Mouse (Mus musculus) liver, postnatal 0 days (tissue): ENCODE data around the gene Psen2. TPM values are rescaled to one million over a fixed set of nuclear protein-coding genes. Genes with fewer than 3 reads are reported as not detected.
A peak's percentile ranks its signal among the peaks of the same experiment; 100 is the strongest.

ENCODE experiments used
- ATAC-seq: fragments of 200-750 bp; cut with Nextera tagmentation; 2 replicates; pipeline ENCODE4 v1.8.0; 2017; ENCODE audit warnings: mild to moderate bottlenecking, moderate library complexity
- DNase-seq: peaks from one replicate; pipeline ENCODE4 v3.0.0-alpha.2; 2016
- H3K27ac ChIP-seq: fragments of 300-500 bp; sonication (generic); 2 replicates; pipeline ENCODE4 v1.5.1; 2014; ENCODE audit warnings: antibody characterized with exemption, moderate library complexity, mild to moderate bottlenecking, low read depth
- H3K27me3 ChIP-seq: fragments of 300-500 bp; sonication (generic); 2 replicates; pipeline ENCODE4 v1.6.1; 2014; ENCODE audit warnings: low read length, control low read depth, mixed read lengths; ENCODE audit not compliant: insufficient read depth
- H3K36me3 ChIP-seq: fragments of 300-500 bp; sonication (generic); replicated peaks from 2 replicates; pipeline ENCODE4 v1.6.1; 2014; ENCODE audit warnings: mild to moderate bottlenecking, control low read depth, low read length, moderate library complexity, mixed read lengths; ENCODE audit not compliant: insufficient read depth
- H3K4me1 ChIP-seq: fragments of 300-500 bp; sonication (generic); 2 replicates; pipeline ENCODE4 v1.6.1; 2014; ENCODE audit warnings: antibody characterized with exemption, mild to moderate bottlenecking, control low read depth; ENCODE audit not compliant: insufficient read depth
- H3K4me2 ChIP-seq: fragments of 300-500 bp; sonication (generic); 2 replicates; pipeline ENCODE4 v1.6.1; 2014; ENCODE audit warnings: low read depth, mild to moderate bottlenecking, low read length, moderate library complexity, mixed read lengths
- H3K4me3 ChIP-seq: fragments of 300-500 bp; sonication (generic); 2 replicates; pipeline ENCODE4 v1.5.1; 2014; ENCODE audit warnings: low read depth, low read length
- H3K9ac ChIP-seq: fragments of 300-500 bp; sonication (generic); replicated peaks from 2 replicates; pipeline ENCODE4 v1.6.1; 2014; ENCODE audit warnings: mild to moderate bottlenecking, moderate library complexity
- H3K9me3 ChIP-seq: fragments of 300-500 bp; sonication (generic); 2 replicates; pipeline ENCODE4 v1.6.1; 2016; ENCODE audit warnings: mild to moderate bottlenecking, control low read depth, low read length, mixed read lengths
- CTCF ChIP-seq: sonication (generic); IDR thresholded peaks from 2 replicates; pipeline ENCODE4 v1.5.1; 2016; ENCODE audit warnings: antibody characterized with exemption, low read depth
- EP300 ChIP-seq: IDR thresholded peaks from 2 replicates; pipeline ENCODE4 v1.6.1; 2016; ENCODE audit warnings: antibody characterized with exemption, low read depth, mild to moderate bottlenecking
- WGBS: fragments of 180-500 bp; shearing (Covaris S2); extraction: QIAGEN DNeasy Blood & Tissue Kit; methylation state at CpG from one replicate; pipeline ENCODE4 v1.1.7; 2014; ENCODE audit not compliant: insufficient replicate concordance; 5-methylcytosine and 5-hydroxymethylcytosine counted together
- polyA plus RNA-seq: library from polyadenylated mRNA; unstranded; fragments of >200 nt; fragmentation: Nextera tagmentation; extraction: Ambion mirVana; gene quantifications from 2 replicates; pipeline ENCODE4 v1.2.1, GENCODE M21; 2015

Gene Psen2
- polyA plus RNA-seq, 1 experiment from 2014 or later = 25.6 TPM

DNA sequence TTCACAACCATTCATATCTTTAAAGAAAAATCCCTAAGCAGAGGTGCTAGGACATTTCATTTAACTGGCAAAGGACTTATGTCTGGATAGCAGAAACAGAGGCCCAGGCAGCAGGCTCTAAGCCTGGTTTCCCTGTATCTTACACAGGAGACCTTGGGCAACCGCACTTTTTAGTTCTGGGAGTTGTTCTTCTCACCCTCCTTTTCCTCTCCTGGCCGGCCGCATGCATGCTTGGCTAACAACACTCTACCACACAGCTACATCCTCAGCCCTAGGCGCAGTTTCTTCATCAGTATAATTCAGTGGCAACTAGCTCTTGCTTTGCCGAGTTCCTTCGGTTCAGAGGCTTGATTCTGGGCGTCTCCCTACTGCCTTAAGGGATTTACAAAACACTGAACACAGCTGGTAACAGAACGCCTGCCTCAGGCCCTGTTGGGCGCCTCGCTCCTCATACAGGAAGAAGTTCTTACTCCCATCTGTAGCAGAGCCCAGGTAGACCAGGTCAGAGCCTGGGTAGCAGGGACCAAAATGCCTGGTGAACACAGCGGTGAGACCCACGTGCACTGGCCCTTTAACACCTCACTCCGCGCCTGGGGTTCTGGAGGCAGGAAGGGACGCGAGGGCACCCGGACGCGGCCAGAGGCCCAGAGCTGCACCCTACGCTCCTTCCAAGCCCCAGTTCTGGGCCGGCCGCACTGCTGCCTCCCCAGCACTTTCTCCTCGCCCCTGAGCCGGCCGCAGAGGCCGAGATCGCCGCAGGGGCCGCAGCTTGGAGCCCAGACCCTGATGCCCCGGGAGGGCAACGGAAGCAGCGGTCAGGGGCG lies 7.7 kb downstream of the Psen2 start:
- Histone ChIP-seq H3K9ac (peak overlapping the region; percentile 86), H3K4me3 (peak overlapping the region; percentile 79), H3K27me3 (no peaks in the 10 kb centered on the region), H3K9me3 (no peaks in the 10 kb centered on the region), H3K27ac (peak overlapping the region; percentile 92), H3K4me1 (peaks cover 47% of the 10 kb centered on the region), H3K36me3 (no peaks in the 10 kb centered on the region), H3K4me2 (peak overlapping the region; percentile 97)
- 2% methylated on average over 33 of the region's 33 CpGs for WGBS
- DNase-seq = no peak
- peak; percentile 63 for ATAC-seq
- TF ChIP-seq EP300 = no peak
- no peak for TF ChIP-seq CTCF

DNA sequence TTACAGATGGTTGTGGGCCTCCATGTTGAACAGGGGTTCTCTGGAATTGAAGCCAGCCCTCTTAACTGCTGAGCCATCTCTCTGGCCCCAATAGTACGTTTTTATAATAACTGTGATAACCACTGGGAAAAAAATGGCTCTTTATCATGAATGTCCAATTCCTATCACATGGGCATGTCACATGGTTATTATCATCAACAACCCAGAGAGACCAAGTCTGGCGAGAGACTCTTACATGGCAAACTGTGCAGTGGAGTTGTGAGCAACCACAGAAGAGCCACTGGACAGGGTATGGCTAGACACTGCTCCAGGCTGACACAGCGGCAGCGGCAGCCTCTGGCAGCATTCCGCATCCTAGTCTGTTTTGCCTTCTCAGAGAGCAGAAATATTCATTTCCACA lies 8.9 kb downstream of the Psen2 start:
- no peaks in the 10 kb centered on the region for H3K9me3 ChIP-seq
- H3K4me2 ChIP-seq = peak overlapping the region; percentile 97
- no peaks in the 10 kb centered on the region for H3K27me3 ChIP-seq
- peak; percentile 11 for DNase-seq
- WGBS = 60% methylated on average over 5 of the region's 5 CpGs
- TF ChIP-seq EP300 (no peak), CTCF (no peak)
- peak overlapping the region; percentile 2; the same call in 1 of the 2 replicates for H3K9ac ChIP-seq
- H3K4me3 ChIP-seq = no peak overlapping the region
- ATAC-seq = no peak
- peaks cover 55% of the 10 kb centered on the region for H3K4me1 ChIP-seq
- no peaks in the 10 kb centered on the region for H3K36me3 ChIP-seq
- 0 out of 2 replicates have a peak overlapping the region, but pooled peaks have one; percentile 31 for H3K27ac ChIP-seq

DNA sequence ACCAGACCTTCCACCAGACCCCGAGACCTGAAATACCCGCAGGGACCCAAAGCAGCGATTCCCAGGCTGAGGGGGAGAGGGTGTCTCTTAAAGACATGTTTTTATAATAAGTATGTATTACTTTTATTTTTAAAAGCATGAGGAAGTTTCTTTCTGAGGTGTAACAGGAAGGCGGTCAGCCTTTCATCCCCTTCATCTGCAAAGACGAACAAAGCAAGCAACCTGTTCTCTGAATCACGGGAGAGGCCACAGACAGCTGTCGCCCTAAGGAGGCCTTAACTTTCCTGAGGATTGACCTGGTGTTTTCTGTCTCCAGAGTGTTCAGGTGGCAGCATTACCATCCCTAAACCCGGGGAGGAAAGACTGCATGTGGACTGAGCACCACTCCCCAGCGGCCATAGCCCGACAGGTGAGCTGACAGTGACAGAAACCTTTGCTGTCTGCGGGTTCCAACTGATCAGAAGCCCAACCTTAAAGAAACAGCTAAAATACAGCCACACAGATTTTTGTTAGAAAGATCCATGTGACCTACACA lies 10.5 kb downstream of the Psen2 start:
- DNase-seq (no peak), ATAC-seq (no peak)
- no peaks in the 10 kb centered on the region for H3K9me3 ChIP-seq
- H3K4me3 ChIP-seq = no peak overlapping the region
- H3K9ac ChIP-seq = no peak overlapping the region
- H3K27me3 ChIP-seq = no peaks in the 10 kb centered on the region
- no peak overlapping the region for H3K4me2 ChIP-seq
- H3K4me1 ChIP-seq = peaks cover 65% of the 10 kb centered on the region
- H3K27ac ChIP-seq = no peak overlapping the region
- 86% methylated on average over 11 of the region's 11 CpGs for WGBS
- H3K36me3 ChIP-seq = no peaks in the 10 kb centered on the region
- no peak for TF ChIP-seq EP300
- no peak for TF ChIP-seq CTCF

DNA sequence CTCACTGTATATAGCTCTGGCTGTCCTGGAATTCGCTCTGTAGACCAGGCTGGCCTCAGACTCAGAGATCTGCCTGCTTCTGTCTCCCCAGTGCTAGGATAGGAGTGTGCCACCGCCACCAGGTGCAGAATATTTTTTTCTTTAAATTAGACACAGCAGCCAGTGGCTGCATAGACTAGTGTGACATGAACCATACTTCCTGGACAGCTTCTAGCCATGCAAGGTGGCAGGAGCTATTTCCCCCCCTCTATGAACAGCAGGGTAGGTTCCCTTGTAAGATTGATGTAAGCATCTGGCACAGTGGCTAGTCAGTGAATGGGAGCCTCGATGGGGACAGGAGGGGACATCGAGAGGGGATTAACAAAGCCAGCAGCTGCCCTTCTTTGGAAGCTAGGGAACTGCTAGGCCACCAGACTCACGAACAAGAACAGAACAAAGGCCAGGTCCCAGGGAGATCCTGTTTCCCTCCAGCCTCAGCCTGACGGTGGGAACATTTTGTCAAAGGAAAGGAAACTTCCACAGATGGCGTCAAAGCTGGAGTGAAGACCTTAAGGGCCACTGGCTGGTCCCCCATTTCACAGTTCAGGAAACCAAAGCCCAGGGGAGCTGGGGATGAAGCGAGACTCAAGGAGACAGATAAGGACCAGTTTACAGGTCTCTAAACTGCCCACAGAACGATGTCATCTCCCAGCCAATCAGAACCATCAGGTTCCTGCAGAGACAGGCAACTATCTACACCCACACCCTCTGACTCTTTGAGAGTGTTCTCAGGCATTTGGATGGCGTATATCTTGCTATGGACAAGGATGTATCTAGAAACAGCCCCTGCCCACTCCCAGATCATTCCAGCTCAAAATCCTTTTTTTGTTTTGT lies 11.8 kb downstream of the Psen2 start:
- Histone ChIP-seq H3K27me3 (no peaks in the 10 kb centered on the region), H3K27ac (peak overlapping the region; percentile 31; the same call in 1 of the 2 replicates), H3K4me2 (peak overlapping the region; percentile 19; the same call in 1 of the 2 replicates), H3K9ac (no peak overlapping the region), H3K9me3 (no peaks in the 10 kb centered on the region), H3K4me1 (peaks cover 71% of the 10 kb centered on the region), H3K36me3 (no peaks in the 10 kb centered on the region), H3K4me3 (no peak overlapping the region)
- TF ChIP-seq CTCF (no peak), EP300 (no peak)
- no peak for DNase-seq
- no peak for ATAC-seq
- 51% methylated on average over 10 of the region's 10 CpGs for WGBS

DNA sequence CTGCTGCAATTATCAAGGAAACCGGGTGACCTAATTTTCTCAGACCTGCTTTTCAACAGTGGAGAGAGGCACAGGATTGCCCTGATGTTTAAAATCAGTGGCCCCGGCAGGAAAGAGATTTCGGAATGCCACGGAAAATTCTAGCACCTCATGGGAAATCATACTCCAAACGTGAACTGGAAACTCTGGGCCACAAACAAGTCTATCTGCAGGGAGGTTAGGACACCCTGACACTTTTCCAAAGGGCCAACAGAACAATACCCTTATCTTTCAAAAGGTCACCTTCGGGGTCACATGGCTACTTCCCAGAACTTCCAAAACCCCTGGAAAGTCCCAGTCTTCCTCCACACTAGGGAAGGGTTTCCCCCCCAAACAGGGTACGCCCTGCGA lies 12.8 kb downstream of the Psen2 start:
- H3K4me2 ChIP-seq = peak overlapping the region; percentile 50; the same call in 1 of the 2 replicates
- WGBS = 44% methylated on average over 8 of the region's 8 CpGs
- DNase-seq (no peak), ATAC-seq (no peak)
- no peaks in the 10 kb centered on the region for H3K27me3 ChIP-seq
- TF ChIP-seq EP300 = 0 out of 2 replicates have a peak, but pooled peaks have one; percentile 45
- no peak for TF ChIP-seq CTCF
- no peak overlapping the region for H3K4me3 ChIP-seq
- peak overlapping the region; percentile 12; the same call in 1 of the 2 replicates for H3K9ac ChIP-seq
- H3K9me3 ChIP-seq = no peaks in the 10 kb centered on the region
- peak overlapping the region; percentile 70 for H3K27ac ChIP-seq
- H3K4me1 ChIP-seq = peaks cover 77% of the 10 kb centered on the region
- 0 out of 2 replicates have a peak, but pooled peaks cover 1% of the 10 kb centered on the region for H3K36me3 ChIP-seq
